Mouse (Mus musculus): ENCODE data around the gene Rrp36. TPM values are rescaled to one million over a fixed set of nuclear protein-coding genes. Genes with fewer than 3 reads are reported as not detected.

The Rrp36 gene
- 26.8 and 33.4 TPM in 2 replicates for total RNA-seq (2021)
- long read RNA-seq, transcript Rrp36-205 (4 exons, 406 nt) = minor isoform, 5 of 39 reads
- long read RNA-seq, transcript Rrp36-201 (7 exons, 1,195 nt) = major isoform, 28 of 39 reads
- long read RNA-seq, partial matches to known transcripts = 2 of 39 reads
- long read RNA-seq, other reads (novel, unspliced or antisense) = 4 of 39 reads

DNA sequence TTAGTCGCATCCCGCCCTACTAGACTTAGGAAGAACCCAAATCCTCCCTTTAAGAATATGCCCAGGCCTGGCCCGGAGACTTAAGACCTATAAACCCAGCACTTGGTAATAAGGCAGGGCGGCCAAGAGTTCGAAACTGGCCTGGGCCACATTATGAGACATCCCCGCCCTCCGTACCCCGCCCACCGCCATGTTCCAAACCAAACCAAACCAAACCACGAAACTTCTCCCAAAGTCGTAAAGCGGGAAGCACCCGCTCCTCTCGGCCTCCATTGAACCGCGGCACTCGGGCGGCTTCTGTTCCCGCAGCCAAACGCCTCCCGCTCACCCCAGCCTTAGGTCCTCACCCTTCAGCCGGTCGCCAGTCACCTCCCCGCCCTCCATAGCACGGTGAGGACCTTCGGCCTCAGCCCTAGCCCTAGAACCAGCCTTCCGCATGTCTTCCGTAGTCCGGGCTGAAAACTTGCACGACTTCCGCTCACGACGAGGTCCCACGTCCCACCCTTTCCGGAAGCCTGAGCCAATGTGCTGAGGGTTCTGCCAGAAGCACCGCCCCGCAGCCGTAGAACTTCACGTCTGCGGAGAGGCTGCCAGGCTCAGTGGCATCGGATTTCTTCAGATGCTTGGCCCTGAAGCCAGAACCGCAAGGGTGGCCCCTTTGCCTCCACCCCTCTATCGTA lies at the start of gene Rrp36:
Rrp36 (minus strand) TSS at position 503 of the 680 bp plus-strand sequence.
- peak; percentile 90 for DNase-seq

DNA sequence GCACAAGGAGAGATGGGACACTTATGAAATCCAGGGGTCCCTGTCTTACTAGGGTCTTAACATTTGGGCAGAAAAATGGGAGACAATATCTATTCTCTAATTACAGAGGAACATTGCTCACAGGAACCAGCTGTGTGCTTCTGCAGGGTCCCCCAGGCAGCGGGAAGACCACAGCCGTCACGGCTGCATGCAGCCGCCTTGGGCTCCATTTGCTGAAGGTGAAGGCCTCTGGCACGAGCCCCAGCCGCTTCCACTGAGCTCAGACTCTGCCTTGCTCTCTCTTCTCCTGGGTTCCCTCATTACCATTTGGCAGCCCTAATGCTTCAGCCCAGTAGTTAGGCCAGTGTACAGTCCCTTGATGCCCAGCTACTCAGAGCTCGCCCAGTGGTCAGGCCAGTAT lies 46.9 kb upstream of the Rrp36 start:
- DNase-seq = no peak

DNA sequence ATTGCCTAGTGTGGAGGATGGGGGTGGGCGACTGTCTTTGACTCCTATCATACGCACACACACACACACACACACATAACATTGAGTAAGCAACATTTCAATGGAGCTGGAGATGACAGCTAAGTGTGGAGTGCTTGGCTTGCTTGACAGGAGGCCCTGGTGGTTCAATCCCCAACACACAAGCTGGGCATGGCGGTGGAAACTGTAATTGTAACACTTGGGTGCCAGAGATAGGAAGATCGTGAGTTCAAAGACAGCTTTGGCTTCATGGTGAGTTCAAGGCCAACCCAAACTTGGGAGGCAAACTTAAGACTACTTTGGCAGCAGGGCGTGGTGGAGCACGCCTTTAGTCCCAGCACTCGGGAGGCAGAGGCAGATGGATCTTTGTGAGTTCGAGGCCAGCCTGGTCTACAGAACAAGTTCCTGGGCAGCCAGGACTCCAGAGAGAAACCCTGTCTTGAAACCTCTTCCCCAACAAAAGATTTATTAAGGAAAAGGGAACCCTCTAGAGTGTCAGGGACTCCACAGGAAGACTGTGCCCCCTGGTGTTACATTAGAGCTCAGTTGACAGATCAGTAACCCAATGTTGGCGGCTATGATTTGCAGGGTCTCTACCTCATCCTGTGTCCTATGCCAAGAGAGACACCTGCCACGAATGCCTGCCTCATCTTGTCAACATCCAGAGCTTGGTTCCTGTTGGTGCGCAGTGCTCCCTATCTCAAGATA lies 40.8 kb upstream of the Rrp36 start:
- DNase-seq = no peak

DNA sequence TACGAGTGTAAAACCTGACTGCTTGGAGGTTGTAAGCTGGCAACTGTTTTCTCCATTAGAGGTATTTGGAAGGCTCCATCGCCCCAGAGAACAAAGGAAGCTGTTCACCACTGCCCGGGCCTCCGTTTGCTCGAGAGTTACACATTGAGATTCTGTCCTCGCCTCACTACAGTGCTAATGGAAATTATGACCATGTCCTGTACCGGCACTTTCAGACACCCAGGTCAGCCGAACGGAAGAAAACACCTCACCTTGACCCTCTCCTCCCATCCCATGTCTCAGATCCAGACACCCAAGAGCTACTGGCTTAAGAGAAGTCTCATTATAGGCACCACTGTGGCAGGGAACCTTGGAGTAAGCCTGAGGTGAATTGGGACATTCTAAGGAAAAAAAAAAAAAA lies 39.7 kb upstream of the Rrp36 start:
- no peak for DNase-seq

DNA sequence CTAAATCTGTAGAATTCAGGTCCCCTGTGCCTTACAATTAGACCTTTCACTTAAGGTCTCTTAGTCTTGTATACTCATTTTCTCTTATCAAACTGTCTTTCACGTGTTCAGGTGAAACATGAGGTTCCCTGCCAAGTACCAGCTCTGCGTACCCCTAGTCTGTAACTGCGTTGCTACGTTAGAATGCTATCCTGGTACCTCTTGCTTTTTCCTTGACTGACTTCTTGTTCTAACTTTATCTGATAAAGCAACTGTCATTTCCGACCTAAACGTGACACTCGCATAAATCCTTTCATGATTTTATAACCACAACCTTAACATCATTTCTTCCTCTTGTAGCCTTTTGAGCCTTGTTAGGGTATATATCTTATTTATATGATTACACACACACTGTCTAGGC lies 38.3 kb upstream of the Rrp36 start:
- DNase-seq = no peak

DNA sequence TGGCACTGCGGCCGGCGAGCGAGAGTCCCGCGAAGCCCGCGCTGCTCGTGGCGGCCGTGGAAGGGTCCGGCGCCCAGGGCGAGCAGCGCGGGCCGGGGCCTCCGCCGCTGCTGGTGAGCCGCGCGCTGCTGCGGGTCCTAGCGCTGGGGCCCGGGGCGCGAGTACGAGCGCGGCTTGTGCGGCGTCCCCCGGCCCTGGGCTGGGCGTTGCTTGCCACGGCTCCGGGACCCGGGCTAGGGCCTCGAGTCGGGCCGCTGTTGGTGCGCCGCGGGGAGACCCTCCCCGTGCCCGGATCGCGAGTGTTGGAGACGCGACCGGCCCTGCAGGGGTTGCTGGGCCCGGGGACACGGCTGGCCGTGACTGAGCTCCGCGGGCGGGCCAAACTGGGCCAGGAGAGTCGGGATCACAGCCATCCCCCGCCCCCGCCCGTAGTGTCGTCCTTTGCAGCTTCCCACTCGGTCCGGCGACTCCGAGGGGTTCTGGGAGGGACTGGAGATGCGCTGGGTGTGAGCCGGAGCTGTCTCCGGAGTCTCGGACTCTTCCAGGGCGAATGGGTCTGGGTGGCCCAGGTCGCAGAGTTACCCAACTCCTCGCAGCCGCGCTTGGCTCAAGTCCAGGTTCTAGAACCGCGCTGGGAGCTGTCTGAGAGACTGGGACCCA lies 37.6 kb upstream of the Rrp36 start:
- DNase-seq = peak; percentile 75

DNA sequence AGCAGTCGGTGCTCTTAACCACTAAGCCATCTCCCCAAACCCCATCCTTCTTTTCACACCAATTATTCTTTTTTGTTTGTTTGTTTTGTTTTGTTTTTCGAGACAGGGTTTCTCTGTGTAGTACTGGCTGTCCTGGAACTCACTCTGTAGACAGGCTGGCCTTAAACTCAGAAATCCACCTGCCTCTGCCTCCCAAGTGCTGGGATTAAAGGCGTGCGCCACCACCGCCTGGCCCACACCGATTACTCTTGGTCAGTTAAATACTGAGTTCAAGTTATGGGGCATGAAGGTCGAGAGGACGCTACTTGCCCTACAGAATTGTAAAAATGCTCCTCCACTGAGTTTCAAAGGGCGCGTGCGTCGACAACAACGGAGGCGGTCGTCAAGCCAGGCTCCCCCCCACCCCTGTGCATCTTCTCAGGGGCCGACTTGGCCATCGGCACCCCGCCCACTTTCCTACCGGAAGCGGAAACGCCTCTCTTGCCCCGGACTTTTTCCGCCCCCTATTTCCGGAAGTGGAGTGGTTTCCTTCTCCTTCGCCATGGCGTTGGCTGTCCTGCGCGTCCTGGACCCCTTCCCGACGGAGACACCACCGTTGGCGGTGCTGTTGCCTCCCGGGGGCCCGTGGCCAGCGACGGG lies 36.9 kb upstream of the Rrp36 start, which contains the start of gene Pex6:
Pex6 (plus strand) TSS at position 505 of the 639 bp plus-strand sequence.
- DNase-seq = peak; percentile 93

DNA sequence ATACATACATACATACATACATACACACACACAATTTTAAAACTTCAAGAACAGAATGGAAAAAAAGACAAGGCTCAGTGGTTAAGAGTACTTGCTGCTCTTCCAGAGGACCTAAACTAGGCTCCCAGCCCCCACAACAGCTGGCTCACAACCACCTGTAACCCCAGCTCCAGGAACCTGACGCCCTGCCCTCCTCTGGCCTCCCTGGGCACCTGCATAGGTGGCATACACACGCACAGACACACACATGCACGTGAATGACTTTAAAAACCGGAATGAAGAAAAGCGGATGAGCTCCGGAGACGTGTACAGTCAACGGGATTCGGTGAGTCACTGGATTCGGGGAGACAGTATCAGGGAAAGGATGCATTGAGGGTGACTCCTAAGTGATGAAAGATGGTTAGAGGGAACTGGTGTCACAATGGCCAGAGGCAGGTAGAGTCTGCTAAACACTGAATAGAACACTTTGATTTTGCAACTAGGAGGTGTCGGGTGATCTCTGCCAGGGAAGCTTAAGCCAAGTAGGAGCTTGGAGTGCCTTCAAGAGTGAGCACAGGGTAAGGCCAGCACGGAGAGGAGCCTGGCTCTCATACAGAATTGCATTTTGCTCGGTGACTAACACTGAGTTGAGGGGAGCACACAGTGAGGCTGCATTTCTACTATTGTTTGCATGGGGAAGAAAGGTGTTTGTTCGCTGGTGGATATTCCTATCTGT lies 32.4 kb upstream of the Rrp36 start:
- DNase-seq = no peak

DNA sequence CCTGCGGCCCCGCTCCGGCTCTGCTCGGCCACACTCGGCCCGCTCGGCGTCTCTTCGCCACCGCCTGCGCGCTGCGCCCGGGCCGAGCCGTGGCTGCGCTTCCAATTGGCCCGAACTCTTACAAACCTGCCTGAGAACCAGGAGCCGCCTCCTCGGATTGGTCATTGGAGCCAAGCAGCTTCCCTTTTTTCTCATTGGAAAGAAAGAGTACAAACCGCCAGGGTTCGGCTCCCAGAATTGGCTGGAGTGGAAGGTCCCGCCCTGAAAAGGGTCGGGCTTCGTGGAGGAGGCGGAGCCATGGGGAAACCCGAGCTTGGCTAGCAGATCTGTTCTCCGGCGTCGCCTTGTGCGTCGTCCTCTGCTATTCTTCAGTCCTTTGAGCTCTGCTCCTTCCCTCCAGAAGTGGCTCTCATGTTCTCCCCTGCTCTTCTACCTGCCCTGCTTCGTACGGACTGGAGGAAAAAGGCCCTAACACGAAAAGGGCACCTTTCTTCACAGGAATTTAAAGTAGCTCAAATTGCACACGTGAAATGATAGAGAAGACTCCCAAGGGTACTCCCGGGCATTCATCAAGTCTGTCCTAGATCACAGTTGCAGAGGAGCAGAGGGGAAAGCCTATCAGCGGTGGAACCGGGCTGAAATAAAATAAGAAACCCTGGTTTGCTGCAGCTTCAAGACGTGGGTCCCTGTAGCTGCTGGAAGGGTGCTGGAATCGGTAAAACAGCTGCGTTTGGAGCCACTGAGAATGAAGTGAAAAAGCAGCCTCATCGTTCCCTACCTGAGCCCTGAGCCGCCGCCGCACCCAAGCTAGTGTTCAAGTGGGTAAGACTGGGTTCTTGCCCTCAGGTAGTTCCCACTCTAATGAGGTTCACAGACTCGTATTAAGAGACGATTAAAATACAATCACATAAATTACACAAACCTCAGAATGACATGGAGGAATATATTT lies 31.0 kb upstream of the Rrp36 start, which contains the start of gene Ppp2r5d:
Ppp2r5d (minus strand) TSS at position 225 of the 949 bp plus-strand sequence.
- peak; percentile 94 for DNase-seq

DNA sequence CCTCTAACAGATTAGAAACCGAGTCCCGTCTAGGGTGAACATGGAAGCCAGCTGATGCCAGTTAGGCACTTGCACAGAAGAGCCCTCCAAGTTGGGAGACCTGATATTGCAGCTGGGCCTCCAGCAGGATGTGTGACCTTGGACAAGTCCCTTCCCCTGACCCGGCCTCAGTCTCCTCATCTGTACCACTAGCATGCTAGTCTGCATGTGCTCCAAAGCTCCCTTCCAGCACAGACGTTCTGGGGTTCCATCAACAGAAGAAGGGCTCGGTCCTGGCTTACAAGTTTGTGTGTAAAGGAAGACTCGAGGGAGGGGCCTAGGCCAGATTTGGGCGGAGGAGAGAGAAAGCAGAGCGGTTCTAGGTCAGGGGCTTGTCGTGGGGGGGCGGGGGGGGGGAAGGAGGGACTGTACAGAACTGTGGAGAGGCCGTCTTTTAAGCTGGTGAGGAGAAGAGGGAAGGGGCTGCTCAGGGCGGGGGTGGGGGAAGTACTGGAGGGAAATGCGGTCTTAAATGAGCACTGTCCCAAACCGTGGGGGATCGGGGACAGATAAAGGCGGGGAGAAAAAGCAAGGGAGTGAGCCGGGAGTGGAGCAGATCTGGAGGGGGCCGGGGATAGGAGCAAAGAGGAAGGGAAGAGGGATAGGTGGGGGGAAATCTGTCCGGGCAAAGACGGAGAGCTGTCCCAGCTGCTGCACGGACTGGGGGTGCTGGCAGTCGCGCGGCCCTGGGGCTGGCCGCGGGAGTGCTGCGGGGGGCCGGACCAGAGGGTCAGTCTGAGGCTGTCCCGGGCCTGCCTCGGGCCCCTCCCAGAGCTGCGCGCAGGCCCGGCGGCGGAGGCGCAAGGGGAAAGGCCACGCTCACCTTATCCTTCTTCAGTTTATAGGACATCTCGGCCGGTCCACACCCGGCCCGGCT lies 30.1 kb upstream of the Rrp36 start:
- no peak for DNase-seq

DNA sequence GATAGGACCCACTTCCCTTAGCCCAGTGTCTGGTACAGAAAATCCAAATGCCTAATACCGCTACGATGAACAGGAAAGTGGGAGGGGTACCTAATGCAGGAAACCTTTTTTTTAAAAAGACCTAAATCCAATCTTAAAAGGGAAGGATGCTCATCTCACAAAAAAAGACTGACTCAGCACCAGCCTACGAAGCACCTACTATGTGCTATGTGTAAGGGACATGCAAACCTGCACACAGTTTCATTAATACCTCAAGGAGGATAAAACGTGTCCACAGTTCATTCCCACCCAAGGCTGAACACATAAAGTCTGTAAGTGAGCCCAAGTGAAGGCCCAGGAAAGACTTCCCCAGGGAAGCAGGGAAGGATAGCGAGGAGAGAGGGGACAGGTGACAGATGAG lies 28.4 kb upstream of the Rrp36 start:
- DNase-seq = no peak

DNA sequence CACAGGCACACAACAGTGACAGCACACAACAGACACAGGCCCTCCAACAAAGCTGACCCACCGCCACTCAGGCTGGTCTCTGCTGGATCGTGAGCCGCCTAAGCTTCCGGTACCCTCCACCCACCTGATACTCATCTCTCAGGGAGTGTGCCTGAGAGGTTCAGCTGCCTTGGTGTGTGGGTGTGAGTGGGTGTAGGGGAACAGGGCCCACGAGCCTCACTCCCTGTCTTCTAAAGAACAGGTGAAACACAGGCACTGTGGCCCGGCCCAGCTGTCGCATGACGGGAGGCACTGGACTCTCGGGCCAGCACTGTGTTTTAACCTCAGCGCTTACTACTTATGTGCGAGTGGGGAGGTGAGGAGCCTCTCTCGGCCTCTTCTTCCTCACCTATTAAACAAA lies 27.9 kb upstream of the Rrp36 start:
- DNase-seq = no peak

DNA sequence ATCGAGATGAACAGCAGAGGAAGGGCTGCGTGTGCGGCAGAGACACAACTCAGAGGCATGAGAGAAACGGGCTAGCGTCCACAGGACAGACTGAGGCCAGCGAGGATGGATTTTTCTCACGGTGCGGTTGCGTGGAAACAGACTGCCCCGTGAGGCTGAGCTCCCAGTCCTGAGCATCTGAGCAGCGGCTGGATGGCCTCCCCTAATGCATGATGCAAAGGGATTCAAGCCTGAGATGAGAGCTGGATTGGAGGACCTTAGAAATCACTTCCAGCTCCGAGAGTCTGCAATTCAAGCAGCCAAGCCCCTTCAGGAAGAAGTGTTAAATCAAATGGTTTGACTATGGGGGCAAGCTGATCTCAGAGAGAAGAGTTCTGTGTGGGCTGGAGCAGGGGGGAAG lies 27.3 kb upstream of the Rrp36 start:
- DNase-seq = no peak

DNA sequence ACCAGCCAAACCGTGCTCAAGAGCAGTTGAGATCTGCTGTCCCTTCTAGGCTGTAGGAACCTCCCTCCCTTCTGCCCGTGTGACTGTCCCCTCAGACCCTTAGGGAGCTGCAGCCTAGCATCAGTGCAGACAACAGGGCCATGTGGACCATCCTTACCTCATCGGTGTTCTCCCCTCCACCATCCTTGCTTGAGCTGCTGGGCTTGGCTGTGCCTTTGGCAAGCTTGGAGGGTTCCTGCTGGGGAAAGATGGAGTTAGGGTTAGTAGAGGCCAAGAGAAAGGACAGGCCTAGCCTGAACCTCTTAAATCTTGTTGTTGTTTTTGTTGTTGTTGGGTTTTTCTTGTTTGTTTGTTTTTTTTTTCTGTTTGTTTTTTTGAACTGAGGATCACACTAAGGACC lies 25.8 kb upstream of the Rrp36 start:
- DNase-seq = no peak

DNA sequence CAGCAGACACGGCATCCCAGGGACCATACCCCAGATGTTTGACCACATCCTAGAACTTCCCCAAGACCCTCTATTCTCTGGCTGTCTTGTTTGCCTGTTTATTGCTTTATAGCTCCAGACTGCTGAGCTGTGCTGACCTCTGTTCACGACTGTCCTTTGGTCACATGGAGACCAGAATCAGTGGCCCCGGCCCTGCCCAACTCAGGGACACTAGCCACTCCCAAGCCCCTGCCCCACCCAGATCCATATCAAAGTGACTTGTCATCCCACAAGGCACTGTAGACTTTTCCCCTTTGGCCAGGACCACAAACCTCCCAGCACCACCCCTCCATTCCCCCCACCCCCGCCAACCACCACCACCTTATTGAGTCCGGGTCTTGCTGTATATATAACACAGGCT lies 25.1 kb upstream of the Rrp36 start:
- no peak for DNase-seq

DNA sequence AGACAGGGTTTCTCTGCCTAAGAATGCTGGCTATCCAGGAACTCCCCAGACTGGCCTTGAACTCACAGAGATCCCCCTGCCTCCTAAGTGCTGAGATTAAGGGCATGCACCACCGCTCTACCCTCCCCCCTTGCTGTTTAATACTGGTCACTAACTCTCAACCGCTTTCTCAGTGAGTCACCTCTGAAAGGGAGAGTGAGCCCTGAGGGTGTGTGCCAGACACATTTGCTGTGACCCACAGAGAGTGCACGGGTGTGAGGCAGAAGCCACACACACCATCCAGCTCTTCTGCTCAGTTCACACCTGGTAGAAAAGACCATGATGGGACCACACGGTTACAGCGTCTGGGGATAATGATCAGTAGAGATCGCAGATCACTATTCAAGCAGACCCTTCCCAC lies 24.4 kb upstream of the Rrp36 start:
- DNase-seq = no peak

DNA sequence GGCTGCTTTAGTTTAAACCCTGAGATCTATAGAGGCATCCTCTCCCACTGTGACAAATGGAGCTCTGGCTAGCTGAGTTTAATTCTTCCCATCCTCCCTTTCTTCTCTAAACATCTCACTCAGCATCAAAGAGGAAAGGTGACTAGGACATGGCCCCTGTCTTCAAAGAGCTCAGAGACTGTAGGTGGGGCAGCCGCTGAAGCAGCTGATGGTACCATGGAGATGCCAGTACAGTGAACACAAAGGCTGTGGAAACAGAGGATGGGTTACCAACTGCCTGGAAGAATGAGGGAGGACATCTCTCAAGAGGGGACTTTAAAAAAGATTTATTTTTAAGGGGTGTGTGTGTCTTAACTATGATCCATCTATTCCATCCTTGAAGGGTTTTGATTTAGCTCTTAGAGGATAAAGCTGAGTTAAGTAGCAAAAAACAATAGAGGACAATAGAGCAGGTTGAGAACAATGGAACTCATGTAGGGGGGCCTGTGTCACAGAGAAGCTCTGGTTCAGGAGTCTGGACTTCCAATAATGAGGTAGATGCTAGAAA lies 20.4 kb upstream of the Rrp36 start:
- no peak for DNase-seq

DNA sequence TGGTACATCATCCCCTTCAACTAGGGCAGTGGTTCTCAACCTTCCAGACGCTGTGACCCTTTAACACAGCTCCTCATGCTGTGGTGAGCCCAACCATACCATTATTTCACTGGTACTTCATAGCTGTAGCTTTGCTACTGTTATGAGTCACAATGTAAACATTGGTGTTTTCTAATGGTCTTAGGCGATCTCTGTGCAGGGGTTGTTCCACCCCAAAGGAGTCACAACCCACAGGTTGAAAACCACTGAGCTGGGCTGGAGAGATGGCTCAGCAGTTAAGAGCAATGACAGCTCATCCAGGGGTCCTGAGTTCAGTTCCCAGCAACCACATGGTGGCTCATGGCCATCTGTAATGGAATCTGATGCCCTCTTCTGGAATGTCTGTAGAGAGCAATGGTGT lies 17.2 kb upstream of the Rrp36 start:
- no peak for DNase-seq

DNA sequence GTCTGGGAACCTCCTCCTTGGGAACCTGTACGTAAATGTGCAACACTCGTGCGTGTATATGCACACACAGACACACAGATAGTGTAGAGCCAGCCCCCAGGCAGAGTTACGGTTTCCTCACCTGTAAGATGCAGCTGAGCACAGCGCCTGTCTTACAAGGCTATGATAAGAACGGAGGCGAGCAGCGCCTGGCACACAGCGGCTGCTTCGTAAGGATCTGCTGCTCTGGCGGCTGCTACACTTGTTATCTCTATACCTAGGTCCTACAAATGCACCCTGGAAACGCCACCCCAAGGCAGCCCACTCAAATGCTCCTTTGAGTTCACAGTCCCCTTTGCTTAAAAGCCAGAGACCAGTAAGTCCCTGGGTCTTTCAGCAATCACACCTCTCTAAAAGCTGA lies 16.5 kb upstream of the Rrp36 start:
- DNase-seq = no peak
